Mouse (Mus musculus): ENCODE results near the gene Tex33.
A peak's percentile ranks its signal among the peaks of the same experiment; 100 is the strongest.
"Not testable (repeated sequence)": the region's sequence is repeated elsewhere in the genome, so short reads cannot be mapped to it uniquely, and the experiment has no call there.

Gene Tex33

GRCm38 (mm10) chr15:78374204-78374603 lies 21.5 kb downstream of the Tex33 start:
- DNase-seq (ENCODE audit: low spot score), result no peak

DNA sequence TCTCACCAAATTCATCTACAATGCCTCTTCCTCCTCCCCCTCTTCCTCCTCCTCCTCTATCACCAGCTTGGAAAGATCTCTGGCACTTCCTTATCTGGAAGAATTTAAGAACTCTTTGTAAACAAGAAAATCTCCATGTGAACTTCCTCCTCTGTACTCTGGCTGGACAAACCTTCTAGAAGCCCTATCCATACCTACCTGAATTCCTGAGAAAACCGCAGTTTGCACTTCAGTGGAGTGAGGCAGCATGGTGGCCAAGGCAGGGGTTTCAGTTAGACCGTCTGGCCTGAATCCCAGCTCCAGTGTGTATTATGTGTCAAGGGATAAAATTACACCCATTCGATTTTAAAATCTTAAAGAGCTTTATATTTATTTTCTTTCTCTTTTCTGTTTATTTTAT lies 22.9 kb downstream of the Tex33 start:
- no peak for DNase-seq (ENCODE audit: low spot score)

GRCm38 (mm10) chr15:78369641-78370040 lies 26.1 kb downstream of the Tex33 start:
- no peak for DNase-seq (ENCODE audit: low spot score)

- DNase-seq (ENCODE audit: low spot score), result no peak
Measured at GRCm38 (mm10) chr15:78368926-78369346, 26.8 kb downstream of the Tex33 start.

- DNase-seq (ENCODE audit: low spot score), result no peak
Measured at GRCm38 (mm10) chr15:78367811-78368210, 27.9 kb downstream of the Tex33 start.

DNA sequence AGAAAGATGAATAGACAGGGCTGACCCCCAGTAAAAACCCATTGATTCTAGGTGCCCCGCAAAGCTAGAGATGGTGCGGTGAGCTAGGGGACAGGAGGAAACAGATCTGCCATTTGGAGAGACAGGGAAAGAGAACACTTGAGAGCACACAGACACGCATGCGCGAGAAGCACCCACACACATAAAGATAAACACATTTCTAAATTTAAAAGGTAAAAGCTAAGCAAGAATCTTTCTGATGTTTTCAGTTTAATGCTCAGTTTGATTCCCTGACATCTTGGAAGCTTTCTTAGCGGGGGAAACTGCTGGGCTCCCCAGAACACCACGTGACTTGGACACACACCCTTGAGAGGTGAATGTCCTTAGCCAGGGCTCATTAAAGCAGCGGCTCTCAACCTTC lies 28.8 kb downstream of the Tex33 start:
- DNase-seq (ENCODE audit: low spot score), result no peak

DNA sequence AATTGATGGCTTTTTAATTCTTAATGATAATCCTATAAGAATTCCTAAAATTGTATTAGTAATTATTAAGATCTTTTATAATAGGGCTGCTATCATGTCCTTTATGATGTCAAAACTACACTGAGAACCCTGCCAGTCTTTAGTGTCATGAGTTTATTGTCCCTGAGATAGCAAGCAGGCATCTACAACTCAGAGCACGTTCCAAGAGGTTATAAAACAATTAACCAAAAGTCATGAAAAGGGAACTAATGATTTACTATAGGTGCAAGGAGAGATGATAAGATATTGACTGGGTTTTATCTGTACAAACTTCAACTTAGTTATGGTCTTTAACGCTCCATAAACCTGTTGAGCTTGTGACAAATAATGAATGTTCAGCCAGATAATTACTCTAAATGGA lies 29.8 kb downstream of the Tex33 start:
- no peak for DNase-seq (ENCODE audit: low spot score)

DNA sequence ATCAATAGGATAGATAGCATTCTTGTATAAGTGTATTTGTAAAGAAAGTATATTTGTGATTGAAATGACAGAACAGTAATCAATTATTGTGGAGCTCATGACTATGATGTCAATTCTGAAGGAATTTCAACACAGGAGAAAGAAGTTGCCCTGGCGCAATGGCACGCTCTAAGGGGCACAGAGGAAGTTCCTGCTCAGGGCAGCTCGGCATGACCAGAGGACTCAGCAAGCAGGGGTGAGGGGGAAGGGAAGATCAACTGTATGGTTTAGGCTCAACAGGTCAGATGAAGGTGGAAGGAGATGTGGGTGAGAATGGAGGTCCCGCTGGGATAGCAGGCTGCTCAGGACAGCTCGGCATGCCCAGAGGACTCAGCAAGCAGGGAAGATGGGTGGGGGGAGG lies 40.2 kb downstream of the Tex33 start:
- DNase-seq (ENCODE audit: low spot score), result no peak

DNA sequence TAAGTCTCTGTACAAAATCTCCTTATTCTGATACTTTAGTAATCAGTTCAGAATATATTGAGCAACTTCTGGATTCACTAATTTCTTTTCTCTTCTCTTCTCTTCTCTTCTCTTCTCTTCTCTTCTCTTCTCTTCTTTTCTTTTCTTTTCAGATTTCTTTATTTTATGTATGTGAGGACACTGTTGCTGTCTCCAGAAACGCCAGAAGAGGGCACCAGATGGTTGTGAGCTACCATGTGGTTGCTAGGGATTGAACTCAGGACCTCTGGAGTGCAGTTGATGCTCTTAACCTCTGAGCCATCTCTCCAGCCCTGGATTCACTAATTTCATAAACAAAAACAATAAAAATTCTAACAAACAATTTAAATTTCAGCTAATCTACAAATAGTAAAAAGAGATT lies 40.8 kb downstream of the Tex33 start:
- no peak for DNase-seq (ENCODE audit: low spot score)

DNA sequence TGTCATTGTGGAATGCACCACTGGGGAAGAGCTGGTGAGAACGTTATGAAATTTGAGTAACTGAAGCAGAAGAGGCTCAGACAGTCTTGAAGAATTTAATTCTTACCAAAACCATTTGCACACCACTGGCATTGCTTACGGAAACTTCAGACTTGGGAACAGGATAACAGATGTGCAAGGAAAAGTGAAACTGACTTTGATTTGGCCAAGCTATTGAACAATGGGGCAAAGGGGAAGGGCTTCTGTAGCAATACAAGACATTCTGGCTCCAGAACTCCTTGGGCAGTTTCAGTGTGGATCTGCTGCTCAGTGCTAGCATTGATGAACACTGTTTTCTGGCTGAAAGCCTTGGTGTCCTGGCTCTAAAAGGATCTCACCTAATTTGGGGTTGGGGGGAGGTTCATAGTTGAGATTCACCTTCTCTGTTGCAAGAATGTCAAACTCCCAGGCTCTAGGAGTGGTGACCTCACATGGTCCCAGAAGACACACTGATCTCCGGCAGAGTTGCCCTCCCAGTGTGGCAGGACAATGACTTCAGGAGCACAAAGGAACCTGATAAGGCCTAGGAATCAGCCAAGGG lies 44.0 kb downstream of the Tex33 start:
- DNase-seq (ENCODE audit: low spot score), result no peak

DNA sequence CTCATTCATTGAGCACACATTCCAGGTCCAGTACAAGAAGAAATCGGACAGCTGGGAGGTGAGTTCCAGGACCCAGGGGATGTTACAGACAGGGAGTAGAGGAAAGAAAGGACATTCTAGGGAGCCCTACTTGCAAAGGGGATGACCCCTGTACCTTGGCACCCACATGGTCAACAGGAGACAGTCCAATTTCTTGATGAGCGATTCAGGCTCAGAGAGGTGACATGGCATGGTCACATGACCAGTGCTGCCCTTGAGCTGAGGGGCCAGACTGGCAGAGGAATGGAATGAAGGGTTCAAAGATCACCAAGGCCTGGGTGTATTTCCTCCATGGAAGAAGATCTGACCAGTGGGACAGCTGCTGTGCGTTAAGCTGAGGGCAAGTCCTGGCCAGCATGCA lies 51.1 kb downstream of the Tex33 start:
- no peak for DNase-seq (ENCODE audit: low spot score)

DNA sequence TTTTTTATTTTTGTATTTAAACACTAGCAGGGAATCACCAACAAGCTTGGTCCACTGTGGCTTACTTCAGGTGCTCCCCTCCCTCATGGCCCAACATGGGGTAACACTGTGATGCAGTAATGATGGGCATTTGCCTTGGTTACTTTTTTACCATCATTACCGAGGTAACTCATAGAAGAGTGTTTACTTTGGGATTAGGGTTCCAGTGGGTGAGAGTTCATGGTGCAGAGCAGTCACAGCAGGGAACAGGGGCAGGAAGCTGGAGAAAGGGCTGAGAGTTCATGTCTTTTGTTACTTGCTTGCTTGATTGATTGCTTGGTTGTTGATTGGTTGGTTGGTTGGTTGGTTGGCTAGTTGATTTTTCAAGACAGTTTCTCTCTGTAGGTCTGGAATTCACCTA lies 52.0 kb downstream of the Tex33 start:
- no peak for DNase-seq (ENCODE audit: low spot score)

DNA sequence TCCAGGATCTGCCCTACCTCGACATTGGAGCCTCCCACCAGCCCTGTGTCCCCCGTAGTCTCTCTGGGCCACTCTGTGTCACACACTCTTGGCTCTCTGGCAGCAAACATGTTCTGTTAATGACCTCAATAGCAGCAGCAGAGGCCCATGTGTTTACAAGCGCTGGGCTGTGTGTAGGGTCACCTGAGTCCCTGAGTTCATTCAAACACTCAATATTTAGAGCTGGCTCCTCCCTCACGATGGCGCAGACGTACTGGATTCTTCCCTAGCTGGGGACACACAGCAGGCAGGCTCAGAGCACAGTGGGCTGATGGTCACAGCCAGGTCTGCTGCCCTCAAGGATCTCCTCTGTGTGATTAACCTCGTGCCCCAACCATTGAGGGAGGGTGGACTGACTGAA lies 54.8 kb downstream of the Tex33 start:
- not testable (repeated sequence) for DNase-seq (ENCODE audit: low spot score)

GRCm38 (mm10) chr15:78339627-78340423 lies 55.9 kb downstream of the Tex33 start:
- peak; percentile 42 for DNase-seq (ENCODE audit: low spot score)

DNA sequence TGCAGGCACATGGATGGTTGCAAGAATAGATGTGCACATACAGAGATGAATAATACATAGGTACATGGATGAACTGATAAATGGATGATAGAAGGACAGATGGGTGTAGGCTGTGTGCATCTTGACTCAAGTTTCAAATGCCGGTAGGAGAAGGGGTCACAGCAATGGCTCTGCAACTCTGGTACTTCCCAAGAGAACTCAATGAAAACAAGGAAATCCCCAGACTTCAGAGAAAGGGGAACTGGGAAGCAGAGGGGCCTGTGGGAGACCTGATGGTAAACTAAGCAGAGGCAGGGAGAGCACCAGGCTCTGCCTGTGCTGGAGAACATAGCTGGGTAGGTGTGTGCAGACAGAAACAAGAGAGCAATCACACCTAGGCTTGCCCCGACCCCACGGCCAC lies 61.3 kb downstream of the Tex33 start:
- no peak for DNase-seq (ENCODE audit: low spot score)

DNA sequence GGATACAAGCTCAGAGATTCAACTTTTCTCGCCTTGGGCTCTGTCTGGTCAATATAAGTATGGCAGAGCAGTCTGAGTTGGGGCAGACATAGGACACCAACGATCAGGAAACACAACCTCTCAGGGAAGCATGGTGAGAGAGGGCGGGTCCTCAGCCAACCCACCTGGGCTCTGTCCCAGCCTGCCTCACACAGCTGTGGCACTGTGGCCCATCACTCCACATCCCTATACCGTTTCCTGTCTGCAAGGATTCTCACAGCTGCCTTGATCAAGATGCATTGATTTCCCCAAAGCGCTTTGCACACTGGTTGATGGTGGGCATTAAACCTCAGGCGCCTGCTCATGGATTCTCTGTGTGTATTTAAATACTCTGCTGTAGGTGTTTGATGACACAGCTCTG lies 62.7 kb downstream of the Tex33 start:
- no peak for DNase-seq (ENCODE audit: low spot score)

GRCm38 (mm10) chr15:78331523-78332340 lies 64.0 kb downstream of the Tex33 start:
- no peak for DNase-seq (ENCODE audit: low spot score)

GRCm38 (mm10) chr15:78330706-78331105 lies 65.0 kb downstream of the Tex33 start:
- DNase-seq (ENCODE audit: low spot score), result no peak

GRCm38 (mm10) chr15:78329972-78330371 lies 65.7 kb downstream of the Tex33 start:
- not testable (repeated sequence) for DNase-seq (ENCODE audit: low spot score)

DNA sequence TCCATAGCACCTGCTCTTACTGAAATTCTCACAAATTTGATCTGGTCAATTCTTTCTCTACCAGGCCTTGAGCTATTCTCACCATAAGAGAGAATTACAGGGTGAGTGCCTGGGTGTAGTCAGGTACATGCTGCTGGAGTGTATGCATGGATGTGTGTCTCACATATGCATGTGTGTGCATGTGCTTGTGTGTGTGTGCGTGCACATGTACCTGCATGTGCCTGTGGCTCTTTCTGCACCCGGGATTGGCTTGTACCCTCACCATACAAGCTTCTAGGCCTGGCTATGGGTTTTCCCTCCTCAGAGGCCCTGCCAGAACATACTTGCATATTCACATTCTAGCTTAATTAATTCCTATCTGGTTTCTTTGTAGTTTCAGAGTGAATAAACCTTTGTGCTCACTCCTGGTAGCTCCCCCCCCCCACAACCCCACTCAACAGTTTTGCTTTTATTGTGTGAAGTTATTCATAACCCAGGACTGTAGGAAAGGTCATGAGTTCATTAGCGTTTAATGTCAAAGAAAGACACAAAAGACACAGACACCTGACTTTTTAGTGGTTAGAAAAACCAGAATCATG lies 67.1 kb downstream of the Tex33 start:
- no peak for DNase-seq (ENCODE audit: low spot score)
